Mouse (Mus musculus): ENCODE data around the gene Braf.
A peak's percentile ranks its signal among the peaks of the same experiment; 100 is the strongest.

Gene Braf

GRCm38 (mm10) chr6:39607365-39607764 is 117.9 kb downstream of the Braf start:
- no peak for DNase-seq (ENCODE audit: low read depth, low spot score)

- DNase-seq (ENCODE audit: low read depth, low spot score) = no peak
Observed at GRCm38 (mm10) chr6:39606862-39607261, 118.4 kb downstream of the Braf start.

- no peak for DNase-seq (ENCODE audit: low read depth, low spot score)
Observed at GRCm38 (mm10) chr6:39606056-39606455, 119.2 kb downstream of the Braf start.

- peak; percentile 56 for DNase-seq (ENCODE audit: low read depth, low spot score)
Observed at GRCm38 (mm10) chr6:39604565-39604964, 120.7 kb downstream of the Braf start.

- peak; percentile 20 for DNase-seq (ENCODE audit: low read depth, low spot score)
Observed at GRCm38 (mm10) chr6:39601828-39602227, 123.4 kb downstream of the Braf start.

- DNase-seq (ENCODE audit: low read depth, low spot score) = no peak
Observed at GRCm38 (mm10) chr6:39600851-39601250, 124.4 kb downstream of the Braf start.

- DNase-seq (ENCODE audit: low read depth, low spot score) = peak; percentile 99
Observed at GRCm38 (mm10) chr6:39592401-39593214, 132.7 kb downstream of the Braf start, which contains the start of gene Ndufb2. TSS of gene Ndufb2 (plus strand) at chr6:39592574.

- no peak for DNase-seq (ENCODE audit: low read depth, low spot score)
Observed at GRCm38 (mm10) chr6:39591481-39591880, 133.8 kb downstream of the Braf start.

GRCm38 (mm10) chr6:39585517-39585916 is 139.7 kb downstream of the Braf start, which contains the start of gene Gm42420:
TSS of gene Gm42420 (plus strand) at chr6:39585753.
- no peak for DNase-seq (ENCODE audit: low read depth, low spot score)

GRCm38 (mm10) chr6:39581087-39581784 is 144.0 kb downstream of the Braf start:
- no peak for DNase-seq (ENCODE audit: low read depth, low spot score)

GRCm38 (mm10) chr6:39580558-39580957 is 144.7 kb downstream of the Braf start:
- DNase-seq (ENCODE audit: low read depth, low spot score) = no peak

GRCm38 (mm10) chr6:39579552-39579951 is 145.7 kb downstream of the Braf start:
- peak; percentile 58 for DNase-seq (ENCODE audit: low read depth, low spot score)

GRCm38 (mm10) chr6:39574951-39575350 is 150.3 kb downstream of the Braf start:
- DNase-seq (ENCODE audit: low read depth, low spot score) = no peak

- no peak for DNase-seq (ENCODE audit: low read depth, low spot score)
Observed at GRCm38 (mm10) chr6:39574555-39574869, 150.8 kb downstream of the Braf start.

GRCm38 (mm10) chr6:39573791-39574554 is 151.3 kb downstream of the Braf start, which contains the start of gene Adck2:
TSS of gene Adck2 (plus strand) at chr6:39573873.
- peak; percentile 97 for DNase-seq (ENCODE audit: low read depth, low spot score)

GRCm38 (mm10) chr6:39570426-39570825 is 154.8 kb downstream of the Braf start:
- DNase-seq (ENCODE audit: low read depth, low spot score) = no peak

GRCm38 (mm10) chr6:39567528-39567927 is 157.7 kb downstream of the Braf start:
- peak; percentile 84 for DNase-seq (ENCODE audit: low read depth, low spot score)

GRCm38 (mm10) chr6:39562166-39563015 is 162.9 kb downstream of the Braf start:
- peak; percentile 95 for DNase-seq (ENCODE audit: low read depth, low spot score)

- DNase-seq (ENCODE audit: low read depth, low spot score) = no peak
Observed at GRCm38 (mm10) chr6:39559276-39559939, 165.9 kb downstream of the Braf start.

- DNase-seq (ENCODE audit: low read depth, low spot score) = peak; percentile 85
Observed at GRCm38 (mm10) chr6:39557723-39558261, 167.5 kb downstream of the Braf start, which contains the start of gene Dennd2a. TSS of gene Dennd2a (minus strand) at chr6:39557867.

Measured in brain, adult 2 months (tissue).